Mouse (Mus musculus): ENCODE results near the gene Cradd. TPM values are rescaled to one million over a fixed set of nuclear protein-coding genes. Genes with fewer than 3 reads are reported as not detected.

Cradd gene
- polyA plus RNA-seq, 1 experiment from 2014 or later = 13.6 TPM

- WGBS = 73% methylated on average over 16 of the region's 16 CpGs
- Histone ChIP-seq H3K27me3 (ENCODE audit: control insufficient read depth, insufficient read depth, low read length) (no peaks in the 10 kb centered on the region), H3K4me1 (ENCODE audit: control insufficient read depth, insufficient read depth, low read length) (no peaks in the 10 kb centered on the region), H3K4me2 (ENCODE audit: low read depth, low read length) (no peak overlapping the region), H3K36me3 (ENCODE audit: control insufficient read depth, insufficient read depth, low read length) (no peaks in the 10 kb centered on the region), H3K9me3 (ENCODE audit: control insufficient read depth, low read length) (no peaks in the 10 kb centered on the region), H3K4me3 (ENCODE audit: low read depth, low read length) (no peak overlapping the region), H3K27ac (ENCODE audit: low read depth, low read length) (no peak overlapping the region), H3K9ac (replicated peaks; ENCODE audit: low read depth, low read length) (no peak overlapping the region)
- no peak for ATAC-seq (ENCODE audit: low read depth)
Measured at GRCm38 (mm10) chr10:95223211-95223610, 100.7 kb downstream of the Cradd start.

DNA sequence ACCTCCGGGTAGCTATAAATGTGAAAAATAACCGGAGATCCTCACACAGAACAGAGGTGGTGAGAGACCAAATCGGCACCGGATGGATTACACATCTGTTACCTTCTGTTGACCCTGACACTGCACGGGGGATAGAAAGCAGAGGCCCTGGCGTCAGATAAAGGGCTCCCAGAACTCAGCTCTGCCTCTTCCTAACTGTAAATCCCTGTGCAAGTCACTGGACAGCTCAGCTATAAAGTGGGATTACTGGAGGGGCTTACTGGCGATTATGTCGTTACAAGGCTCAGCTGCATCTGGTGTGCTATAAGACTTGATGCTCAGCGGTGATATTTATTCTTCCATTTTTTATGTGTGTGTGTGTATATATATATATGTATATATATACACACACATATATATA is 102.0 kb downstream of the Cradd start:
- H3K9ac ChIP-seq (replicated peaks; ENCODE audit: low read depth, low read length) = no peak overlapping the region
- no peak overlapping the region for H3K27ac ChIP-seq (ENCODE audit: low read depth, low read length)
- WGBS = 51% methylated on average over 9 of the region's 9 CpGs
- no peaks in the 10 kb centered on the region for H3K4me1 ChIP-seq (ENCODE audit: control insufficient read depth, insufficient read depth, low read length)
- H3K27me3 ChIP-seq (ENCODE audit: control insufficient read depth, insufficient read depth, low read length) = no peaks in the 10 kb centered on the region
- H3K36me3 ChIP-seq (ENCODE audit: control insufficient read depth, insufficient read depth, low read length) = no peaks in the 10 kb centered on the region
- ATAC-seq (ENCODE audit: low read depth) = no peak
- no peak overlapping the region for H3K4me3 ChIP-seq (ENCODE audit: low read depth, low read length)
- no peak overlapping the region for H3K4me2 ChIP-seq (ENCODE audit: low read depth, low read length)
- H3K9me3 ChIP-seq (ENCODE audit: control insufficient read depth, low read length) = no peaks in the 10 kb centered on the region

DNA sequence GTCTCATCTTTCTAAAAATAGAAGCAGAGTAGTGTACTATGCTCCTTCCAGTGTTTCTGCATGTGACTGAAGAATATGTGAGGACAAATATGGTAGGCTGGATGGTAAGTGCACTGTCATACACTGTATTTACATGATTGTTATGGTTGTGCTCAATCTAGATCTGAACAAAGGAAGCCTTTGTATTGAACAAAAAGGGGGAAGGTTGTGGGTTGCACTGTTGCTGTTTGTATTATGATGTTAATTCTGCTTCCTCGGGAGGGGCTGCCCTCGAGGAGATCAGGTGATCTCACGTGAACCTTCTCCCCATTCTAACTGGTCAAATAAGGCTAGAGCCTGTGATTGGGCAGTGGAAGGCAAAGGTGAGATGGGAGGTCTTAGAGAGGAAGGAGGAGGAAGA is 103.4 kb downstream of the Cradd start:
- Histone ChIP-seq H3K9me3 (ENCODE audit: control insufficient read depth, low read length) (no peaks in the 10 kb centered on the region), H3K36me3 (ENCODE audit: control insufficient read depth, insufficient read depth, low read length) (no peaks in the 10 kb centered on the region), H3K27ac (ENCODE audit: low read depth, low read length) (no peak overlapping the region), H3K4me1 (ENCODE audit: control insufficient read depth, insufficient read depth, low read length) (no peaks in the 10 kb centered on the region), H3K4me3 (ENCODE audit: low read depth, low read length) (no peak overlapping the region), H3K27me3 (ENCODE audit: control insufficient read depth, insufficient read depth, low read length) (no peaks in the 10 kb centered on the region), H3K9ac (replicated peaks; ENCODE audit: low read depth, low read length) (no peak overlapping the region), H3K4me2 (ENCODE audit: low read depth, low read length) (no peak overlapping the region)
- ATAC-seq (ENCODE audit: low read depth) = no peak
- WGBS = 57% methylated on average over 3 of the region's 3 CpGs

DNA sequence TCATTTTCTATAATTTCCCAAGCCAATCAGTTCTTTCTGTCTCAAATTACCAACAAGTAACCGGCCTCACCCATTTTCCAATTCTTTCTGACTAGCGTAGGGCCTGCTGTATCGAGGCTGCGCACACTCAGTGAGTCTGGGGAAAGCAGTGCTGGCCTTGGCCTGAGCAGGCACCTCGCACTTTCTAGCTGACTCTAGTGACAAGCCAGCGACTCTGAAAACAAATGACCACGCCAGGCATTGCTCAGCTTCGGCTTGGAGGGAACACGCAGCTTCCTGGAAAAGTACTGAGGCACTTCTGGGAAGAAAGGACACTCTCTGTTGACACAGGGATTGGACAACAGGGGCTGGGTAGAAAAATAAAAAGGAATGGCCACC is 105.3 kb downstream of the Cradd start:
- no peak overlapping the region for H3K9ac ChIP-seq (replicated peaks; ENCODE audit: low read depth, low read length)
- no peaks in the 10 kb centered on the region for H3K27me3 ChIP-seq (ENCODE audit: control insufficient read depth, insufficient read depth, low read length)
- no peaks in the 10 kb centered on the region for H3K4me1 ChIP-seq (ENCODE audit: control insufficient read depth, insufficient read depth, low read length)
- H3K4me3 ChIP-seq (ENCODE audit: low read depth, low read length) = no peak overlapping the region
- H3K9me3 ChIP-seq (ENCODE audit: control insufficient read depth, low read length) = no peaks in the 10 kb centered on the region
- H3K27ac ChIP-seq (ENCODE audit: low read depth, low read length) = no peak overlapping the region
- no peak overlapping the region for H3K4me2 ChIP-seq (ENCODE audit: low read depth, low read length)
- H3K36me3 ChIP-seq (ENCODE audit: control insufficient read depth, insufficient read depth, low read length) = no peaks in the 10 kb centered on the region
- ATAC-seq (ENCODE audit: low read depth) = no peak
- WGBS = 80% methylated on average over 9 of the region's 9 CpGs

DNA sequence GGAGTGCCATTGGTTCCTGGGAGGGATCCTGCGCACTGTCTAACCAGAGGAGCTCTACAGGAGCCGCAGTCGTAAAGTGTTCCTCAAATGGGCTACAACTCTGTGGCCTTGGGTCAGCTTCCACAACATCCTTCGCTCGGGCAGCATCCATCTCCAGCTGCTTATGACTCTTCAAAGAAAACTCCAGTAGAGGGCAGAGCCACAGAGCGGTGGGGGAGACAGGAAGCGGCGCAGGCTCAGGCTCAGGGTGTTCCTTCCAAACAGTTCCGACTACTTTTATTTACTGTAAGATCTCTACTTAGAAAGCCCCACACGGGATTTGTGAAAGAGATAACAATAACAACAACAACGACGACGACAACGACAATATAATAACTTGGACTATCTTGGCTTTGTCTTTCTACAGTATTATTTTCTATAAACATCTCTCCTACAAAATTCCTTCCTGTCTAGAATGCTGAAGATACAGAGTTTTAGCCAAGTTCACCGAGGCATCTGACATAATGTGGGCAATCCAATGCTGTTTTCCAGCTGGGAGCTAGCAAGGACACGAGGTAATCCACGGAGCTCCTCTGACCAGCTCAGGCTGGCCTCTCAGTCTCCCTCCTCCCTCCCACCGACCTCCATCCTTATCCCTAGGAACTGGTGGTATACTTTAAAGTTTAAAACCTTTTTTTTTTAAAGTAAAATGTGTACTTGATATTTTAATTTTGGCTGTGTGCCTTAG is 105.8 kb downstream of the Cradd start:
- no peak overlapping the region for H3K9ac ChIP-seq (replicated peaks; ENCODE audit: low read depth, low read length)
- H3K27ac ChIP-seq (ENCODE audit: low read depth, low read length) = no peak overlapping the region
- WGBS = 61% methylated on average over 18 of the region's 18 CpGs
- no peak overlapping the region for H3K4me3 ChIP-seq (ENCODE audit: low read depth, low read length)
- no peak for ATAC-seq (ENCODE audit: low read depth)
- no peaks in the 10 kb centered on the region for H3K4me1 ChIP-seq (ENCODE audit: control insufficient read depth, insufficient read depth, low read length)
- no peaks in the 10 kb centered on the region for H3K27me3 ChIP-seq (ENCODE audit: control insufficient read depth, insufficient read depth, low read length)
- H3K4me2 ChIP-seq (ENCODE audit: low read depth, low read length) = no peak overlapping the region
- H3K9me3 ChIP-seq (ENCODE audit: control insufficient read depth, low read length) = no peaks in the 10 kb centered on the region
- H3K36me3 ChIP-seq (ENCODE audit: control insufficient read depth, insufficient read depth, low read length) = no peaks in the 10 kb centered on the region

DNA sequence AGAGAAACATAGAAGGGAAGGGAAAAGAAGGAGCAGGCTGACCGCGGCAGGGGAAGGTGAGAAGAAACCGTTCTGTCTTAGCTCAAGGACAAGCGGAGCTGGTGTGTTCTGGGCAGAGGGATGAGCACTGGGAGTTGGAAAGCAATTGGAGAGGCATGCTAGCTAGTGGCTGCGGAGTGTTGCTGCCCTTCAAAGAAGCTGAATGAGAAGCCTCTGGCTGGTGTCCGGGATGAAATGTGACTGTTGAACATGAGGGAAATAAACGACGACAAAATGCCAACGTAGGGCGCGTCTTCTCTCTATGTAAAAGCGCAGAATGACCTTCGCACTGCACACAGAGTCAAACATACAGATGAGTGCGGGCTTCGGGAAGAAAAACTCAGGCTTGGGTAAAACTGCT is 108.6 kb downstream of the Cradd start:
- H3K4me2 ChIP-seq (ENCODE audit: low read depth, low read length) = no peak overlapping the region
- H3K9ac ChIP-seq (replicated peaks; ENCODE audit: low read depth, low read length) = no peak overlapping the region
- H3K36me3 ChIP-seq (ENCODE audit: control insufficient read depth, insufficient read depth, low read length) = no peaks in the 10 kb centered on the region
- H3K27ac ChIP-seq (ENCODE audit: low read depth, low read length) = no peak overlapping the region
- 93% methylated on average over 15 of the region's 15 CpGs for WGBS
- H3K27me3 ChIP-seq (ENCODE audit: control insufficient read depth, insufficient read depth, low read length) = no peaks in the 10 kb centered on the region
- no peaks in the 10 kb centered on the region for H3K9me3 ChIP-seq (ENCODE audit: control insufficient read depth, low read length)
- no peak for ATAC-seq (ENCODE audit: low read depth)
- no peaks in the 10 kb centered on the region for H3K4me1 ChIP-seq (ENCODE audit: control insufficient read depth, insufficient read depth, low read length)
- H3K4me3 ChIP-seq (ENCODE audit: low read depth, low read length) = no peak overlapping the region

- H3K9me3 ChIP-seq (ENCODE audit: control insufficient read depth, low read length) = no peaks in the 10 kb centered on the region
- no peak overlapping the region for H3K27ac ChIP-seq (ENCODE audit: low read depth, low read length)
- H3K4me2 ChIP-seq (ENCODE audit: low read depth, low read length) = no peak overlapping the region
- no peak overlapping the region for H3K4me3 ChIP-seq (ENCODE audit: low read depth, low read length)
- H3K9ac ChIP-seq (replicated peaks; ENCODE audit: low read depth, low read length) = no peak overlapping the region
- no peaks in the 10 kb centered on the region for H3K36me3 ChIP-seq (ENCODE audit: control insufficient read depth, insufficient read depth, low read length)
- no peaks in the 10 kb centered on the region for H3K27me3 ChIP-seq (ENCODE audit: control insufficient read depth, insufficient read depth, low read length)
- H3K4me1 ChIP-seq (ENCODE audit: control insufficient read depth, insufficient read depth, low read length) = no peaks in the 10 kb centered on the region
- 83% methylated on average over 9 of the region's 9 CpGs for WGBS
- no peak for ATAC-seq (ENCODE audit: low read depth)
Measured at GRCm38 (mm10) chr10:95213820-95214219, 110.1 kb downstream of the Cradd start.

DNA sequence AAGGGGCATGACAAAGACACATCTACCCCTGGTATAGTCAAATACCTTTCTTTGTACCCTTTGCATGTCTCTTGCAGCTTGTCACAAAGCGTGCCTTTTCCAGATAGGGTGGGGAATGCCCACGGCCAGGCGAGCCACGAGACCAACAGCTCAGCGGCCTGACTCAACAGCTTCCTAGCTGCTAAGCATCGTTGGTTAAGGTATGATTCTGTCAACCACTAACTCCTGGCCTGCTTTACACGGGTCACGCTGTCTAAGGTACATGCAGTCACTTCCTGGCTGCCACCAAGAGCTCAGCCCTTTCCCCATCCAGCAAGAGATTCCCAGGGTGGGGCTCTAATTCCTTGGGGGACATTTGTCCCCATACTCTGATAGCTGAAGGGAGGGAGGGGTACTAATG is 110.6 kb downstream of the Cradd start:
- H3K9ac ChIP-seq (replicated peaks; ENCODE audit: low read depth, low read length) = no peak overlapping the region
- ATAC-seq (ENCODE audit: low read depth) = no peak
- no peak overlapping the region for H3K27ac ChIP-seq (ENCODE audit: low read depth, low read length)
- H3K27me3 ChIP-seq (ENCODE audit: control insufficient read depth, insufficient read depth, low read length) = no peaks in the 10 kb centered on the region
- WGBS = 90% methylated on average over 8 of the region's 8 CpGs
- no peaks in the 10 kb centered on the region for H3K4me1 ChIP-seq (ENCODE audit: control insufficient read depth, insufficient read depth, low read length)
- H3K4me2 ChIP-seq (ENCODE audit: low read depth, low read length) = no peak overlapping the region
- H3K9me3 ChIP-seq (ENCODE audit: control insufficient read depth, low read length) = no peaks in the 10 kb centered on the region
- no peak overlapping the region for H3K4me3 ChIP-seq (ENCODE audit: low read depth, low read length)
- H3K36me3 ChIP-seq (ENCODE audit: control insufficient read depth, insufficient read depth, low read length) = no peaks in the 10 kb centered on the region

DNA sequence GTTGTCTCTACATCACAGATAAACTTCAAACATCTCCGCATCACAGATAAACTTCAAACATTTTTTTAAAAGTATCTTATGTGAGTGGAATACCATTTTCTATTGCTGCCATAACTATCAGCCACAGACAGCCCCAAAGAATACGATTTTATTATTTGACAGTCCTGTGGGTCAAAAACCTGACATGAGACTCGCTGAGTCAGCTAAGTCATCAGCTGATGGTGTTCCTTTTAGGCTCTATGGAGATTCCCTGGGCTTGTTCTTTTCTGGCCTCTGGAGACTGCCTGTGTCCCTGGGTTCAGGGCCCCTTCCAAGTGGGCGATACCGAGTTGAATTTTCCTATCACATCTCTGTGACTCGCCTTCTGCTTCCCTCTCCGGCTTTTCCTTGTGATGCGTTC is 112.3 kb downstream of the Cradd start:
- ATAC-seq (ENCODE audit: low read depth) = no peak
- H3K9me3 ChIP-seq (ENCODE audit: control insufficient read depth, low read length) = no peaks in the 10 kb centered on the region
- H3K4me1 ChIP-seq (ENCODE audit: control insufficient read depth, insufficient read depth, low read length) = no peaks in the 10 kb centered on the region
- WGBS = 91% methylated on average over 8 of the region's 8 CpGs
- H3K4me3 ChIP-seq (ENCODE audit: low read depth, low read length) = no peak overlapping the region
- no peak overlapping the region for H3K27ac ChIP-seq (ENCODE audit: low read depth, low read length)
- H3K4me2 ChIP-seq (ENCODE audit: low read depth, low read length) = no peak overlapping the region
- H3K9ac ChIP-seq (replicated peaks; ENCODE audit: low read depth, low read length) = no peak overlapping the region
- no peaks in the 10 kb centered on the region for H3K36me3 ChIP-seq (ENCODE audit: control insufficient read depth, insufficient read depth, low read length)
- H3K27me3 ChIP-seq (ENCODE audit: control insufficient read depth, insufficient read depth, low read length) = no peaks in the 10 kb centered on the region
